Mouse (Mus musculus): Measurements from ENCODE around the gene Stam2.

DNA sequence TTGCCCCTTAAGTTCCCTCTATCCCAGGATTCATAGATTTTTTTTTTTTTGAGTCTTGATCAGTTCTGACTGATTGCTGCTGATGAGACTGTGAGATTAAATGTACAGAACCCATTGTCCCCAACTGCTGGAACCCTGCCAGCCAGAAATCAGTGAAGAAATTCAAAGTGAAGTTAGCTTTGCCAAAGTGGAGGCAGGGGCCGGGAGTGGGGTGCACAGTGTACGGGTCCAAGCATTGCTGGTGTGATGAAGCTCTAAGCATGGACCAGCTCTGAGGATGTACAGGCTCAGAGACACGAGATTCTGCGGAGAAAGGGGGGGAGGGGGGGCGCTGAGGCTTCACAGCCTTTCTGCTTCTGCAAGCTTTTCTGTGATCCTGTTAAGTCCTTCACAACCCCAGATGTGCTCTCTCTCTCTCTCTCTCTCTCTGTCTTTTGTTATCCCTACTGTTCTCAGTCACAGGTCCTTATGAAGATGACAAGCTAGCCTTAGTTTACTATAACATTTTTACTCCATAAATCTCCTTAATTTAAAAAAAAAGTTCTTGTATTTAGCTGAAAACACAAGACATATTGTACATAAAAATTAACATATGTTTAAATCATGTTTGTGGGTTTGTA is 30.8 kb upstream of the Stam2 start:
- TF ChIP-seq GATA1 (IDR thresholded peaks at IDR 0.05; ENCODE audit: borderline replicate concordance, low read length), result no peak
- TF ChIP-seq FLI1 (IDR thresholded peaks at IDR 0.05; ENCODE audit: low read length), result no peak

All from megakaryocyte, embryonic 14.5 days (primary cell).